Mouse (Mus musculus) lung, postnatal 14 days (tissue): Measurements from ENCODE around the gene Mdm2.

ENCODE experiments used
- DNase-seq: peaks from one replicate; pipeline ENCODE4 v3.0.0; 2021

Mdm2 gene

GRCm38 (mm10) chr10:117680868-117681513, 29.6 kb downstream of the Mdm2 start:
- DNase-seq = no peak

DNA sequence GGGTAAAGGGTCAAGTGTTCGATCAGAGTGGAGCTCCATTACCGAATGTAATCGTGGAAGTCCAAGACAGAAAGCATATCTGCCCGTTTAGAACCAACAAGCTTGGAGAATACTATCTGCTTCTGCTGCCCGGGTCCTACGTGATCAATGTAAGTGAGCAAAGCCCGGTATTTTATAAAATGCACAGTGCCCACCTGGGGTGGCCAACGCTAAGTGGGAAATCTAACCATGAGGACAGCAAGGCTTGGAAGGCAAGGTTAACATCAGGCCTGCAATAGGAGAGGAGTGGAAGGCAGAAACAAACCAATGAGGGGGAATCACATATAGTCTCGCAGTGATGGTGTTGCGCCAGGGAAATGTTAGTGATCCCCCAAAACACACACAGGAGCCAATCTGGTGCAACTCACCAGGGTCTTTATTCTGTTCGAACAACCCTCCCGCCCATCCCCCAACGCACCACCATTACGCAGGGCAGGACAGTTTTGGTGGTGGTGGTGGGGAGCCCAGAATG, 30.5 kb downstream of the Mdm2 start:
- no peak for DNase-seq

DNA sequence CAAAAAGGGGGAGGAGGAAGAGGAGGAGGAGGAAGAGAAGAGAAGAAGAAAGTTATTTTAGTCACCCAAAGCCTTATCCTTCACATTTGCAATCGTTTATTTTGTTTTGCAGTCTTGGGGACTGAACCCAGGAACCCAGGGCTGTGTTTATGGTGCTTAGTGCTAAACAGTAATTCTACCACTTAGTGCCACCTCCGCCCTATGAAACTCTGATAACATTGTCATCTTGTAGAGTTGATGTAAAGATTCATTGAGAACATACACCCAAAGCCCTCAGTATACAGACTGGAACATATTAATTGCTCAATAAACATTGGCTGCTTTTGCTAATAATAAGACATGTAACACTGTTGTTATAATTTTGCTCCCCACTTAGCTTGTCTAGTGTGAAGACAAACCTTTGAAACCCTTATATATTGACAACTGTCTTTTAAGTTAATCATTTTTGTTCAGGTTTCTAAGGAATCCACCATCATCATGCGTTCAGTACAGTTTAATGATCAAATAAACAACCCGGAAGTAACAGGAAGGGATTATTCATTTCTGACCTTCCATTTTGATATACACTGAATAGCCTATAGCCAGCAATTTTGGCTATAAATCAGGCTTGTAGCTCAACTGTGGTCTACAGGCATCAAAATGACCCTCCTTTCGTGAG, 31.4 kb downstream of the Mdm2 start:
- no peak for DNase-seq

DNA sequence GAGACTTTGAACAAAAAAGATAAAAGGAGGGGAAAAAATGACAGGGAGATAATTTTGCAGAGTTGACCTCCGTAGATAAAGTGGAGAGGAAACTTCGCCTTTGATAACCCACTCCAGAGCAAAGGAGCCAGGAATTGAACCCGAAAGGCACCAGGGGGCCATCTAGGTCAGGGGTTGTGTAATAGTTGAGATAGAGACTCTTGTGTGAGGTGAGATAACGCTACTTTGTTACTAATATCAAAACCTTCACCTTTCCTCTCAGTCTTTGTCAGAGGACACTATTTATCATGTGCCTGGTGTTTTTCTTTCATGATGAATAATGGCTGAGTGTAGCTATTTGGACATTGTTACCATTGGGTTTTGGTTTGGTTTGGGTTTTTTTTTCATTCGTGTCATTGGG, 32.2 kb downstream of the Mdm2 start:
- DNase-seq = no peak

DNA sequence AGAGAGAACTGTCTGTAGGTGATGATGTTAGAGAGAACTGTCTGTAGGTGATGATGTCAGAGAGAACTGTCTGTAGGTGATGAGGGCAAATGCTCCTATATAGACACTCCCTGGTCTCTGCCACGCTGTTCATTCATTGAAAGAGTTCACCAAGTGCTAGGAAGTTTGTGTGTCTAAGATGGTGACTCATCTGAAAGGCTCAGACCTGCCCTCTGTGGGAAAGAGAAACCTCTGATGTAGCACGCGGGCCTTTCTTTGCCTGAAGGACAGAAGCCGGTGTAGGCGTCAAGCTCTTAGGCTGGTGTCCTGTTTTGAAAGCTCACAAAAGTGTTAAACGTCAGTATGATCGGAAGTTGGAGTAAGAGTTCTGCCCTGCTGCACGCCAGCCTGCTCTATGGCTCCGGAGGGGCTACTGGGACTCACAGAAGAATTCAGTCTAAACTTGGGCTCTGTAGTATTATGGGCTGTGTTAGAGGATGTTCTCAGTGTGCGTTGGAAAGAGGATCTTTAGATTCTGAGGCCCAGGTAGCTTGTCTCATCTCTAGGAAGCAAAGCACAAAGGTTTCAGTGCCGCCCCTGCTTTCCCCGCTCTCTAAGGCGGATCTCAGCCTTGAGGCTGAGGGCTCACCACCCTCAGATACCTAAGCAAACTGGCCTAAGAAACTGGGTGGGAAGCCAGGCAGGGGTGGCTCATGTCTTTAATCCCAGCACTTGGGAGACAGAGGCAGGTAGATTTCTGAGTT, 32.9 kb downstream of the Mdm2 start:
- no peak for DNase-seq

GRCm38 (mm10) chr10:117676644-117677313, 33.8 kb downstream of the Mdm2 start:
- DNase-seq = no peak

- DNase-seq = no peak
Observed at GRCm38 (mm10) chr10:117676036-117676643, 34.4 kb downstream of the Mdm2 start.

GRCm38 (mm10) chr10:117675096-117676035, 35.2 kb downstream of the Mdm2 start:
- DNase-seq = peak; percentile 51

- DNase-seq = no peak
Observed at GRCm38 (mm10) chr10:117674359-117675019, 36.1 kb downstream of the Mdm2 start.

- no peak for DNase-seq
Observed at GRCm38 (mm10) chr10:117673913-117674312, 36.6 kb downstream of the Mdm2 start.

DNA sequence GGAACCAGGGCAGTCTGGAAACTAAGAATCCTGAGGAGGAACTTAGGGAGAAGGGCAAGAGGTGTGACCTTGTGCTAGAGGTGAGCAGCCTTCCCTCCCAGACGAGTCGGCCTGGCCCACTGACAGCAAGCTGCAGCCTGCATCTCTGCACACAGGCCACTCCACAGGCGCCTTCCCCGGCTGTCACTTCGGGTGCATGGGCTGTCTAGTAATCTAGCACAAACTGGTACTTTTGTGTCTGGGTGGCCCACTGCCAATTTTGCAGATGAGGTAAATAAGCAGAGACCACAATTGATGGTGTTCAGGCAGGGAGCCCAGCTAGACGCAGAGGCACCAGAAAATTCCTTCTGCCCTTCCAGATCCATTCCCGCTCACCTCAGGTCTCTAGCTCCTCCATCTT, 37.9 kb downstream of the Mdm2 start:
- no peak for DNase-seq

- DNase-seq = no peak
Observed at GRCm38 (mm10) chr10:117671930-117672666, 38.5 kb downstream of the Mdm2 start.

DNA sequence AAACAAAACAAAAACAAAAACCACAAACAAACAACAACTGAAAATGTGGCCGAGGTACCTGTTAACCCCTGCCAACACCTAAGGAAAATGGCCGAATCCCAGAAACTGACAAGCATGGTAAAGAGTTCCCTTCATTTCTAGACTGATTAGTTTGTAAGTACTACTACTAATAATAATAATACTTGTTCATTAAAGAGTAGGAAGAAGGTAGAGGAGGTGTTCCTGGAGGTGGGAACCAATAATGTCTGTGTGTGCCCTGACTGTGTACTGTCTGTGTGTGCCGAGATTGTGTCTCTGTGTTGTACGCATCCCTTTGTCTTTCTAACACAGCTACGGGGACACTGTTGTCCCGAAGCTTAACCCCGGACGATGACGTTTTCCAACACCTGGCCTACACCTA, 39.3 kb downstream of the Mdm2 start:
- DNase-seq = no peak

- DNase-seq = no peak
Observed at GRCm38 (mm10) chr10:117670791-117671190, 39.8 kb downstream of the Mdm2 start.

GRCm38 (mm10) chr10:117670092-117670491, 40.5 kb downstream of the Mdm2 start:
- no peak for DNase-seq

DNA sequence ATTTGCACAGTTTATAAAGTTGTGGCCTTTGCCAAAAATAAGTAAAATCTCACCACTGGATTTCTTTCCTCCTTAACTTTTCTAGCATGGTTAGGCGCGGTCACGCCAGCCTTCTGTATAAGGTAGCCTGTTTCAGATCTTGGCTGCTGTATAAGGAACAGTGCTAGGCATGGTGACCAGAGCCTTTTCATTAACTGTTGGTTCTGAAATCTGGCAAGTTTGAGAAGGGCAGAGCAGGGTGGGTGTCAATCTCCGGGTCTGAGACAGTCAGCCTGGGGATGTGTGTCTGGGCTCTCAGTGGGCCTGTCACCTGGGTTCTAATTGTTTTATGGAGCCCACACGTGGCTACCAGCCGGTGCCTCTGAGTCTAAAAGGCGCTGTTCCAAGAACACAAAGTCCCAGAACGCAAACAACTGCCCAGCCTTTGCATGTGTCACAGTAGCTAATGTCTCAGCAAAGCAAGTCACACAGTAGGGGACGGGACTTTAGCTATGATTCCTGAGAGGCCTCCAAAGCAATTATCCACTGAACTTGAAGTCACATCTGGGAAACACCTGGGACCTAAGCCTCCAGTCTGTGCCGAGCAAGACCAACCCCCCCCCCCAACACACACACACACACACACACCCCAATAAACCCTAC, 41.0 kb downstream of the Mdm2 start:
- no peak for DNase-seq

- no peak for DNase-seq
Observed at GRCm38 (mm10) chr10:117668546-117669300, 41.8 kb downstream of the Mdm2 start.

- DNase-seq = no peak
Observed at GRCm38 (mm10) chr10:117667663-117668507, 42.7 kb downstream of the Mdm2 start.
